Mouse (Mus musculus): ENCODE results near the gene N4bp1. TPM values are rescaled to one million over a fixed set of nuclear protein-coding genes. Genes with fewer than 3 reads are reported as not detected.

The N4bp1 gene
- polyA plus RNA-seq, 1 experiment from 2014 or later: 9.8 TPM

DNA sequence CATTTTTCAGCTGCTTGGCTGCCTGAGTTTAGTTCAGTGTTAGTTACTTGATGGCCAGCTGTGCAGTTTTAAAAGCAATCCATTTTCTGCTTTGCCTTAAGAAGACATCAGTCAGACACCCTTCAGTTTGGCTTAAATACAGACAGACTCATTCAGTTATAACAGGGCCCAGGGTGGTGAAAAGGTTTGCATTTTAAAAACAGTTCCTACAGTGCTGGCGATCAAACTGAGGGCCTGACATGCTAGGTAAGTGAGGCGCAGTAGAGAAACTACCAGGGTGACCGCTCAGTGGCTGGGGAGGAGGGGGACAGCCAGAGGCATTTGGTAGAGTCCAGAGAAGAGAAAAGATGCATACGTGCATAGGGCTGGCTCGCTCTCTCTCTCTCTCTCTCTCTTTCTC lies 36.2 kb downstream of the N4bp1 start:
- Histone ChIP-seq H3K9ac (no peak overlapping the region), H3K4me2 (no peak overlapping the region), H3K4me1 (peaks cover 10% of the 10 kb centered on the region; the same call in 1 of the 2 replicates), H3K9me3 (replicated peaks) (no peaks in the 10 kb centered on the region), H3K4me3 (no peak overlapping the region), H3K27ac (no peak overlapping the region), H3K36me3 (ENCODE audit: poor library complexity, severe bottlenecking) (peaks cover 56% of the 10 kb centered on the region), H3K27me3 (no peaks in the 10 kb centered on the region)
- ATAC-seq: no peak
- 94% methylated on average over 5 of the region's 5 CpGs for WGBS

DNA sequence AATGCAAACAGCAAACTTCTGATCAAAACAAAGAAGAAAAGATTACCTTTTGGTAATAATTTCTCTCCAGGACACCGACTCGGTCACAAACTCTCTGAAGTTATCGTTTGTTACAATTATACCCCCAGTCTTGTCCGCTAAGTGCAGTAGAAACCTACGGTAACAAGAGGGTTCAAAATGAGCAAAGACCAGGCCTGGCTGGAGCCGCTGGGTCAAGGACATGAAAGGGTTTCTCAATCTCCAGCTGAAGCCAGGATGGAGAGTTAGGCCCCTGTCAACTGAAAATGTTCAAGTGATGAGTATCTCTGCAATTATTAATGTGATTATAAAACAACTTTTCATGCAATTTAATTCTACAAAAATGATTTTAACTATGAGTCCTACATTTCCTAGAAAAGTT lies 36.7 kb downstream of the N4bp1 start:
- H3K4me1 ChIP-seq: peaks cover 10% of the 10 kb centered on the region; the same call in 1 of the 2 replicates
- H3K4me3 ChIP-seq: no peak overlapping the region
- no peak for ATAC-seq
- H3K27ac ChIP-seq: no peak overlapping the region
- H3K27me3 ChIP-seq: no peaks in the 10 kb centered on the region
- 92% methylated on average over 6 of the region's 6 CpGs for WGBS
- H3K4me2 ChIP-seq: no peak overlapping the region
- H3K9ac ChIP-seq: no peak overlapping the region
- no peaks in the 10 kb centered on the region for H3K9me3 ChIP-seq (replicated peaks)
- H3K36me3 ChIP-seq (ENCODE audit: poor library complexity, severe bottlenecking): peaks cover 61% of the 10 kb centered on the region

GRCm38 (mm10) chr8:86847091-86847490 lies 38.0 kb downstream of the N4bp1 start:
- Histone ChIP-seq H3K4me1 (peaks cover 3% of the 10 kb centered on the region; the same call in 1 of the 2 replicates), H3K27ac (no peak overlapping the region), H3K9ac (no peak overlapping the region), H3K36me3 (ENCODE audit: poor library complexity, severe bottlenecking) (peaks cover 74% of the 10 kb centered on the region), H3K27me3 (no peaks in the 10 kb centered on the region), H3K4me2 (no peak overlapping the region), H3K9me3 (replicated peaks) (no peaks in the 10 kb centered on the region), H3K4me3 (no peak overlapping the region)
- WGBS: 90% methylated on average over 3 of the region's 3 CpGs
- ATAC-seq: no peak

GRCm38 (mm10) chr8:86845875-86846274 lies 39.2 kb downstream of the N4bp1 start:
- Histone ChIP-seq H3K4me2 (no peak overlapping the region), H3K4me1 (no peaks in the 10 kb centered on the region), H3K27me3 (no peaks in the 10 kb centered on the region), H3K4me3 (no peak overlapping the region), H3K9me3 (replicated peaks) (no peaks in the 10 kb centered on the region), H3K9ac (no peak overlapping the region), H3K27ac (no peak overlapping the region), H3K36me3 (ENCODE audit: poor library complexity, severe bottlenecking) (peaks cover 79% of the 10 kb centered on the region)
- 92% methylated on average over 5 of the region's 5 CpGs for WGBS
- ATAC-seq: no peak

- no peaks in the 10 kb centered on the region for H3K27me3 ChIP-seq
- ATAC-seq: no peak
- H3K4me2 ChIP-seq: no peak overlapping the region
- no peaks in the 10 kb centered on the region for H3K4me1 ChIP-seq
- H3K4me3 ChIP-seq: no peak overlapping the region
- no peaks in the 10 kb centered on the region for H3K9me3 ChIP-seq (replicated peaks)
- H3K36me3 ChIP-seq (ENCODE audit: poor library complexity, severe bottlenecking): peaks cover 81% of the 10 kb centered on the region
- H3K27ac ChIP-seq: no peak overlapping the region
- no peak overlapping the region for H3K9ac ChIP-seq
- WGBS: 93% methylated on average over 6 of the region's 6 CpGs
These were observed 40.2 kb downstream of the N4bp1 start for GRCm38 (mm10) chr8:86844856-86845255.

DNA sequence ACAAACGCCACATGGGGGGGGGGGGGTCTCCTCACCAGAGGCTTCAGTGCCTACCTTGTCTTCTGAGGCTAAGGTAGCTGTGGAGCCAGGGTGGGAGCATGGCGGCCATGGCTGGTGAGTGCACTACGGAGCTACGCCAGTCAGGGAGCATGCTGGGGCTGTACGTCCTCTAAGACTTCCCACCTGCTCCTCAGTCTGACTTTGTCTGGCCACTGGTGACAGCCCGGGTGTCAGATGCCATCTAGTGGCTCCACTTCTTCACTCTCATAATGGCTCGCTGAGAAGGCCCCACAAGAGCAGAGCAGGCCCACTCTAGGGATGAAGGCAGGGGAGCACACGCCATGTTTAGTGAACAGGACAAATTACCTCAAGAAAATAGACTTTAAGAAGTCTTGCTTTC lies 41.2 kb downstream of the N4bp1 start:
- Histone ChIP-seq H3K27ac (no peak overlapping the region), H3K9me3 (replicated peaks) (no peaks in the 10 kb centered on the region), H3K4me1 (no peaks in the 10 kb centered on the region), H3K4me2 (no peak overlapping the region), H3K4me3 (no peak overlapping the region), H3K9ac (no peak overlapping the region), H3K27me3 (no peaks in the 10 kb centered on the region), H3K36me3 (ENCODE audit: poor library complexity, severe bottlenecking) (peaks cover 88% of the 10 kb centered on the region)
- no peak for ATAC-seq
- WGBS: 57% methylated on average over 8 of the region's 8 CpGs

DNA sequence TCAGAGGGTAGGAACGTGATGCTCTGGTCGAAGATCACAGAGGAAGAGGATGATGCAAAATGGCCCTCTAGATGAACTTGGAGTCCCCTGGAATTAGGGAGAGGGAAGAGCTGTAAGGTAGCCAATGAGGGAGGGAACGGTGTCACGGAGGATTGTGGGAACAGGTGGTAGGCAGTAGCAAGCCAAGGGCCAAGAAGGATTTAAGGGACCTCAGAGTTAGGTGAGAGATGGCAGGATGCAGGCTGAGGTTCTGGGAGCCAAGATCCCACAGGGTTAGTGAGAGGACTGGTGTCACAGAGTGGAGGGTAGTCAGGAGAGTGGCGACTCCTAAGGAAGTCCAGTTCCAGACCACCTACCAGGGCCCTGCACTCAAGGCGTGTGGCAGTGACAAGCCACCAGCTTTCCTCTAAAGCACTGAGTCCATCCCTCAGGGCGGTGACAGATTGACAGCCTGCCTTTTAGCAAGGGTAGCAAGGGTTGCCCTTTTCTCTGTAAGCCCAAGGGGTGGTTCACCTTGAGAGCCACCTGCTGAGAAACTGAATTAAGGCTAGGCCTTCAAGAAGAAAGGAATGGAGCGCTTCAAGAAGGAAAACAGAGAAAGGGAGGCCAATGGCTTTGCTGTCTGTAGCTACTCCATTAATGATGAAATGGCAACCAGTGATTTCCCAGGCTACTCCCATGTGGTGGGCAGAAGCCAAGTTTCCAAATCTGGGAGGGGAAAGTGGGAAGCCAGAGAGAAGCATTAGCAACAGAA lies 43.3 kb downstream of the N4bp1 start:
- no peak for ATAC-seq
- Histone ChIP-seq H3K4me1 (no peaks in the 10 kb centered on the region), H3K27me3 (no peaks in the 10 kb centered on the region), H3K36me3 (ENCODE audit: poor library complexity, severe bottlenecking) (peaks cover 76% of the 10 kb centered on the region), H3K9ac (no peak overlapping the region), H3K9me3 (replicated peaks) (no peaks in the 10 kb centered on the region), H3K4me2 (no peak overlapping the region), H3K27ac (no peak overlapping the region), H3K4me3 (no peak overlapping the region)
- 80% methylated on average over 8 of the region's 8 CpGs for WGBS

- Histone ChIP-seq H3K4me1 (no peaks in the 10 kb centered on the region), H3K4me3 (no peak overlapping the region), H3K27ac (no peak overlapping the region), H3K9me3 (replicated peaks) (no peaks in the 10 kb centered on the region), H3K27me3 (no peaks in the 10 kb centered on the region), H3K4me2 (no peak overlapping the region), H3K9ac (no peak overlapping the region), H3K36me3 (ENCODE audit: poor library complexity, severe bottlenecking) (peaks cover 69% of the 10 kb centered on the region)
- WGBS: 92% methylated on average over 12 of the region's 12 CpGs
- ATAC-seq: no peak
These were observed 44.9 kb downstream of the N4bp1 start for GRCm38 (mm10) chr8:86840120-86840693.

DNA sequence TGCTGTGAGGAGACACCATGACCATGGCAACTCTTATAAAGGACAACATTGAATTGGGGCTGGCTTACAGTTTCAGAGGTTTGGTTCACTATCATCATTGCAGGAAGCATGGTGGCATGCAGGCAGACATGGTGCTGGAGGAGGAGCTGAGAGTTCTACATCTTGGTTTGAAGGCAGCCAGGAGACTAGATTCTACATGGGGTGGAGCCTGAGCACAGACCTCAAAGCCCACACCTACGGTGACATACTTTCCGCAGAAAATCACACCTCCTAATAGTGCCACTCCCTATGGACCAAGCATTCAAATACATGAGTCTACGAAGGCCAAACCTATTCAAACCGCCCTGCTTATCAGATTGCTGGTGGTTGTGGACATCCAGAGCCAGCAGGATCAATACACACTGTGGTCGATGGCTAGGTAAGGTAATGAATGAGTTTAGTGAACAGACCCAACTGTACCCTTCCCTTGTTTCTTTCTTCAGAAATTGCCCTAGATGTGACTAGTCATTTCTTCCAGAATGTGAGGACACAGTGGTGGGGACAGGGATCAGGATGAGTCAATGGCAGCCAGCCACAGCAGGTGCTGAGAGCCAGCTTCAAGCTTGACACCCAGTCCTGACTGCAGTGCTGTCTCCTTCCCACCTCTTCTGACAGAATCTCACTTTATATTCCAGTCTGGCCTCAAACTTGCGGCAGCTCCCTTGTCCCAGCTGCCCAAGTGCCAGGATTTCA lies 46.2 kb downstream of the N4bp1 start:
- Histone ChIP-seq H3K4me3 (no peak overlapping the region), H3K4me1 (no peaks in the 10 kb centered on the region), H3K27me3 (no peaks in the 10 kb centered on the region), H3K4me2 (no peak overlapping the region), H3K9ac (no peak overlapping the region), H3K27ac (no peak overlapping the region), H3K36me3 (ENCODE audit: poor library complexity, severe bottlenecking) (peaks cover 58% of the 10 kb centered on the region), H3K9me3 (replicated peaks) (no peaks in the 10 kb centered on the region)
- 95% methylated on average over 6 of the region's 6 CpGs for WGBS
- no peak for ATAC-seq

DNA sequence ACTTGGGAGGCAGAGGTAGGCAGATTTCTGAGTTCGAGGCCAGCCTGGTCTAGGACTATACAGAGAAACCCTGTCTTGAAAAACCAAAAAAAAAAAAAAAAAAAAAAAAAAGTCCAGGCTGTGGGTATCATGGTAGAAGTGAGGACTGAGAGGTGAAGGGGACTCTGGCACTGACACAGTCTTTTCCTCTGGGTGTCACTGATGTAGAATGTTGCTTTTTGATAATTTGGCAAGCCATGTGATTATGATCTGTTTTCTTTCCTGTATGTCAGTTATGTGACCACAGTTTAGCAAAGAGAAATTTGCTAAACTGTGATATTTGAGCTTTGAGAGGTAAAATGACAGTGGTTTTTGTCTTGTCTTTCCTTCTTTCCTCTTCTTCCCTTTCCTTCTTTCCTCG lies 47.8 kb downstream of the N4bp1 start:
- Histone ChIP-seq H3K27ac (no peak overlapping the region), H3K9ac (no peak overlapping the region), H3K4me3 (no peak overlapping the region), H3K27me3 (no peaks in the 10 kb centered on the region), H3K36me3 (ENCODE audit: poor library complexity, severe bottlenecking) (peaks cover 42% of the 10 kb centered on the region), H3K4me2 (no peak overlapping the region), H3K4me1 (no peaks in the 10 kb centered on the region), H3K9me3 (replicated peaks) (no peaks in the 10 kb centered on the region)
- ATAC-seq: no peak
- WGBS: 83% methylated on average over 2 of the region's 2 CpGs

- Histone ChIP-seq H3K4me2 (no peak overlapping the region), H3K4me3 (no peak overlapping the region), H3K27me3 (no peaks in the 10 kb centered on the region), H3K4me1 (no peaks in the 10 kb centered on the region), H3K36me3 (ENCODE audit: poor library complexity, severe bottlenecking) (peaks cover 28% of the 10 kb centered on the region), H3K9me3 (replicated peaks) (no peaks in the 10 kb centered on the region), H3K9ac (no peak overlapping the region), H3K27ac (no peak overlapping the region)
- ATAC-seq: no peak
These were observed 49.2 kb downstream of the N4bp1 start for GRCm38 (mm10) chr8:86835881-86836280.

DNA sequence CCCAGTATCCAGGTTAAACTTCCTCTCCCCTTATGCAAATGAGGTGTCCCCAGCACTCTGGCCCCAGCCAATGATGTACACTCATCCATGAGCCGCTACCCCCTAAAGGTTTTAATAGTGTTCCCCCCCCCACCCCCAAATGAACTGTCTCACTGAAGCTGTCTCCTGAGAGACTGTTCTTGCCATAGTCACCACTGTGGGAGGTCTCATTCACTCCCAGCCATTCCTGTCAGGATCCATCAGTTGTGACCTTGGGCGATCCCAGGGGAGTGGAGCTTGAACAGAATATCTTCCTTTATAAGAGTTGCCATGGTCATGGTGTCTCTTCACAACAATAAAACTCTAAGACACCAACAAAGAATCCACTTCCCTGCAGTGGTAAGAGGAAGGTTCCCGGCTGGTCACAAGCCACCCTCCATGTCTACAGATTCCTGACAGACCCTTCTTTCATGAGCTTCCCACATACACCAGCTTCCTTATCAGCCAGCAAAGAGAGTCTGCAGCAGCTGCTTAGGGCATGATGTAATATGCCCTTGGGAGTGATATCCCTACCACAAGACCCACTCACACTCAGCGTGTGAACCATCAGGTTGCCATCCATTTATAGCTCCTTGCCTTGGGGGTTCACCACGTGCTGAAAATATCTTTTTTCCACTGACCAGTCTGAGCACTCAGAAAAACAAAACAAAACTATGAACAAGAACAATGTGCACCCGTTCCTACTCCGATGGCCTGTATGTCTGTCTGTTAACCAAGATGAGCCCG lies 50.4 kb downstream of the N4bp1 start:
- Histone ChIP-seq H3K4me1 (no peaks in the 10 kb centered on the region), H3K4me3 (no peak overlapping the region), H3K9ac (no peak overlapping the region), H3K27ac (no peak overlapping the region), H3K27me3 (no peaks in the 10 kb centered on the region), H3K9me3 (replicated peaks) (no peaks in the 10 kb centered on the region), H3K4me2 (no peak overlapping the region), H3K36me3 (ENCODE audit: poor library complexity, severe bottlenecking) (peaks cover 16% of the 10 kb centered on the region; the same call in 1 of the 2 replicates)
- 89% methylated on average over 8 of the region's 8 CpGs for WGBS
- no peak for ATAC-seq
